Mouse (Mus musculus) induced T-regulatory cell, adult 2 months (primary cell): ENCODE measurements around the gene Epb41l5.

ENCODE experiments used
- DNase-seq: peaks from one replicate; pipeline ENCODE4 v3.0.0-alpha.2; 2012; ENCODE audit warnings: low read depth

The Epb41l5 gene

GRCm38 (mm10) chr1:119501881-119502280 lies 146.9 kb downstream of the Epb41l5 start:
- DNase-seq, result no peak

- no peak for DNase-seq
Observed at GRCm38 (mm10) chr1:119499456-119499855, 149.3 kb downstream of the Epb41l5 start.

GRCm38 (mm10) chr1:119498536-119499231 lies 150.1 kb downstream of the Epb41l5 start:
- DNase-seq, result no peak

- DNase-seq, result no peak
Observed at GRCm38 (mm10) chr1:119497346-119498004, 151.3 kb downstream of the Epb41l5 start.

- DNase-seq, result no peak
Observed at GRCm38 (mm10) chr1:119495396-119495775, 153.4 kb downstream of the Epb41l5 start.
